8 mouse cellular contexts compared by ENCODE assay signal in genomic region chr8:120363552-120364071, GRCm38 (mm10).
DNase-seq lines count a peak whose midpoint lies in the region; ATAC-seq and TF ChIP-seq lines count a peak whose summit lies in the region.

No protein-coding gene starts in this region.

- H3K36me3 ChIP-seq in embryonic facial prominence, embryonic 10.5 days (replicated peaks) = no peaks in the 10 kb centered on the region
- no peaks in the 10 kb centered on the region for H3K36me3 ChIP-seq in intestine, embryonic 14.5 days (ENCODE audit: control insufficient read depth, insufficient read depth, low read length)
- H3K36me3 ChIP-seq in liver, postnatal 0 days (replicated peaks; ENCODE audit: insufficient read depth, low read length) = no peaks in the 10 kb centered on the region
- H3K36me3 ChIP-seq in thymus, adult 2 months (ENCODE audit: control insufficient read depth, insufficient read depth, low read length) = no peaks in the 10 kb centered on the region
- no peaks in the 10 kb centered on the region for H3K36me3 ChIP-seq in midbrain, embryonic 16.5 days (ENCODE audit: control insufficient read depth, insufficient read depth, low read length)

- no peak for TF ChIP-seq POLR2A in thymus, adult 2 months (IDR thresholded peaks at IDR 0.05; ENCODE audit: control insufficient read depth, extremely low read depth, insufficient read depth, low read length, poor library complexity)

- ATAC-seq in intestine, embryonic 14.5 days (replicated peaks; ENCODE audit: low FRiP score, low TSS enrichment, low read depth) = no peak
- peak; percentile 50 for ATAC-seq in liver, postnatal 0 days
- no peak for ATAC-seq in midbrain, embryonic 16.5 days

- DNase-seq in urinary bladder, postnatal 14 days (ENCODE audit: low spot score) = peak; percentile 79
- no peak for DNase-seq in urinary bladder, postnatal 10 days (ENCODE audit: low spot score)
- peak; percentile 50 for DNase-seq in embryonic facial prominence, embryonic 10.5 days (ENCODE audit: low spot score)
- DNase-seq in intestine, embryonic 14.5 days (ENCODE audit: low spot score) = no peak
- peak; percentile 74 for DNase-seq in liver, postnatal 0 days
- peak; percentile 45 for DNase-seq in thymus, adult 2 months
- no peak for DNase-seq in left cerebral cortex, adult 18-20 months (ENCODE audit: low spot score in 2 of 2)

- no peak overlapping the region for H3K4me3 ChIP-seq in embryonic facial prominence, embryonic 10.5 days
- H3K4me3 ChIP-seq in intestine, embryonic 14.5 days (ENCODE audit: low read depth, low read length) = no peak overlapping the region
- H3K4me3 ChIP-seq in liver, postnatal 0 days (ENCODE audit: low read depth, low read length) = no peak overlapping the region
- H3K4me3 ChIP-seq in thymus, adult 2 months (ENCODE audit: control insufficient read depth, insufficient read depth, low read length) = no peak overlapping the region
- H3K4me3 ChIP-seq in midbrain, embryonic 16.5 days (ENCODE audit: low read depth, low read length) = no peak overlapping the region

- H3K4me1 ChIP-seq in embryonic facial prominence, embryonic 10.5 days = peaks cover 82% of the 10 kb centered on the region
- H3K4me1 ChIP-seq in intestine, embryonic 14.5 days (replicated peaks; ENCODE audit: control insufficient read depth, insufficient read depth, low read length) = peaks cover 28% of the 10 kb centered on the region
- H3K4me1 ChIP-seq in liver, postnatal 0 days (ENCODE audit: insufficient read depth) = peaks cover 28% of the 10 kb centered on the region
- peaks cover 37% of the 10 kb centered on the region for H3K4me1 ChIP-seq in thymus, adult 2 months (replicated peaks; ENCODE audit: control insufficient read depth, insufficient read depth, low read length)
- no peaks in the 10 kb centered on the region; the same call in 1 of the 2 replicates for H3K4me1 ChIP-seq in midbrain, embryonic 16.5 days (ENCODE audit: control insufficient read depth, insufficient read depth, low read length)

- no peak overlapping the region for H3K4me2 ChIP-seq in intestine, embryonic 14.5 days (ENCODE audit: low read length)
- no peak overlapping the region for H3K4me2 ChIP-seq in liver, postnatal 0 days (ENCODE audit: low read depth, low read length)
- no peak overlapping the region for H3K4me2 ChIP-seq in midbrain, embryonic 16.5 days (ENCODE audit: low read length)

- peaks cover 7% of the 10 kb centered on the region; the same call in 1 of the 2 replicates for H3K27me3 ChIP-seq in embryonic facial prominence, embryonic 10.5 days (replicated peaks; ENCODE audit: low read depth, poor library complexity, severe bottlenecking)
- H3K27me3 ChIP-seq in intestine, embryonic 14.5 days (replicated peaks; ENCODE audit: control insufficient read depth, insufficient read depth, low read length) = no peaks in the 10 kb centered on the region
- no peaks in the 10 kb centered on the region for H3K27me3 ChIP-seq in liver, postnatal 0 days (ENCODE audit: insufficient read depth, low read length)
- no peaks in the 10 kb centered on the region for H3K27me3 ChIP-seq in thymus, adult 2 months (ENCODE audit: control insufficient read depth, insufficient read depth, low read length)
- H3K27me3 ChIP-seq in midbrain, embryonic 16.5 days (ENCODE audit: control insufficient read depth, insufficient read depth, low read depth, low read length) = no peaks in the 10 kb centered on the region

- H3K27ac ChIP-seq in embryonic facial prominence, embryonic 10.5 days (replicated peaks) = peak overlapping the region; percentile 76
- 0 out of 2 replicates have a peak overlapping the region, but pooled peaks have one; percentile 33 for H3K27ac ChIP-seq in intestine, embryonic 14.5 days (ENCODE audit: low read depth)
- peak overlapping the region; percentile 78 for H3K27ac ChIP-seq in liver, postnatal 0 days (ENCODE audit: low read depth)
- peak overlapping the region; percentile 20; the same call in 1 of the 2 replicates for H3K27ac ChIP-seq in thymus, adult 2 months (ENCODE audit: control insufficient read depth, insufficient read depth, low read length)
- H3K27ac ChIP-seq in midbrain, embryonic 16.5 days (ENCODE audit: low read length) = no peak overlapping the region

- TF ChIP-seq EP300 in liver, postnatal 0 days (IDR thresholded peaks at IDR 0.05; ENCODE audit: low read depth) = peak; percentile 47; the same call in 1 of the 2 replicates

- WGBS in embryonic facial prominence, embryonic 10.5 days = 33% methylated on average over 10 of the region's 10 CpGs
- 54% methylated on average over 10 of the region's 10 CpGs for WGBS in intestine, embryonic 14.5 days
- 36% methylated on average over 10 of the region's 10 CpGs for WGBS in liver, postnatal 0 days (ENCODE audit: insufficient replicate concordance)
- WGBS in thymus, adult 2 months = 19% methylated on average over 10 of the region's 10 CpGs
- 68% methylated on average over 10 of the region's 10 CpGs for WGBS in midbrain, embryonic 16.5 days

- H3K9me3 ChIP-seq in embryonic facial prominence, embryonic 10.5 days = no peaks in the 10 kb centered on the region
- no peaks in the 10 kb centered on the region for H3K9me3 ChIP-seq in intestine, embryonic 14.5 days (ENCODE audit: control insufficient read depth, low read length)
- no peaks in the 10 kb centered on the region for H3K9me3 ChIP-seq in liver, postnatal 0 days (ENCODE audit: low read length)
- no peaks in the 10 kb centered on the region for H3K9me3 ChIP-seq in midbrain, embryonic 16.5 days (replicated peaks; ENCODE audit: control insufficient read depth, low read length, poor library complexity, severe bottlenecking)

- H3K9ac ChIP-seq in intestine, embryonic 14.5 days (ENCODE audit: low read length) = no peak overlapping the region
- no peak overlapping the region; the same call in 1 of the 2 replicates for H3K9ac ChIP-seq in liver, postnatal 0 days (replicated peaks)
- H3K9ac ChIP-seq in midbrain, embryonic 16.5 days (ENCODE audit: low read depth, low read length) = no peak overlapping the region

- peak; percentile 85 for TF ChIP-seq CTCF in liver, postnatal 0 days (IDR thresholded peaks at IDR 0.05; ENCODE audit: low read depth)
- peak; percentile 65; the same call in 1 of the 2 replicates for TF ChIP-seq CTCF in thymus, adult 2 months (IDR thresholded peaks at IDR 0.05; ENCODE audit: borderline replicate concordance, control insufficient read depth, extremely low read depth, insufficient read depth, low read length, poor library complexity)

Comparison
In these comparisons a context has a peak if more than half of its experiments do, and no peak if none do; other contexts are left out.
1. DNase-seq: peak in urinary bladder, postnatal 14 days (single experiment), embryonic facial prominence, embryonic 10.5 days (single experiment), liver, postnatal 0 days (single experiment) and thymus, adult 2 months (single experiment); none in urinary bladder, postnatal 10 days (single experiment), intestine, embryonic 14.5 days (single experiment) and left cerebral cortex, adult 18-20 months (0 of 2).